Mouse (Mus musculus) small intestine, adult 2 months (tissue): ENCODE measurements around the gene Thap3. TPM values are rescaled to one million over a fixed set of nuclear protein-coding genes. Genes with fewer than 3 reads are reported as not detected.

Experiments used
- H3K27ac ChIP-seq: fragments of 200-500 bp; 2 replicates; pipeline ENCODE4 v1.5.1; 2012; ENCODE audit warnings: low read depth, low read length, control low read depth, inconsistent platforms; ENCODE audit not compliant: insufficient read depth
- H3K27me3 ChIP-seq: fragments of 200-500 bp; 2 replicates; pipeline ENCODE4 v1.6.1; 2012; ENCODE audit warnings: mild to moderate bottlenecking, moderate library complexity, low read length, inconsistent platforms; ENCODE audit not compliant: control insufficient read depth, insufficient read depth
- H3K36me3 ChIP-seq: fragments of 200-500 bp; 2 replicates; pipeline ENCODE4 v1.6.1; 2012; ENCODE audit warnings: mild to moderate bottlenecking, low read length, control low read depth, inconsistent platforms; ENCODE audit not compliant: control insufficient read depth, insufficient read depth
- H3K4me1 ChIP-seq: fragments of 200-500 bp; 2 replicates; pipeline ENCODE4 v1.6.1; 2012; ENCODE audit warnings: low read length, inconsistent platforms, mixed read lengths; ENCODE audit not compliant: control insufficient read depth, insufficient read depth, insufficient read length
- H3K4me3 ChIP-seq: fragments of 200-500 bp; 2 replicates; pipeline ENCODE4 v1.5.1; 2012; ENCODE audit warnings: low read depth, mild to moderate bottlenecking, control low read depth, inconsistent platforms, low read length, moderate library complexity
- CTCF ChIP-seq: fragments of 200-500 bp; IDR thresholded peaks from 2 replicates; pipeline ENCODE4 v1.5.1; 2012; ENCODE audit warnings: low read depth, mild to moderate bottlenecking, control low read depth, inconsistent platforms, low read length, moderate library complexity, mixed read lengths; ENCODE audit not compliant: insufficient replicate concordance, insufficient read length; ENCODE audit errors: extremely low read depth
- POLR2A ChIP-seq: fragments of 200-500 bp; IDR thresholded peaks from 2 replicates; pipeline ENCODE4 v1.6.1; 2012; ENCODE audit warnings: low read depth, mild to moderate bottlenecking, control low read depth, inconsistent platforms, low read length, moderate library complexity
- WGBS: fragments of 180-500 bp; shearing (Covaris S2); methylation state at CpG from one replicate; pipeline ENCODE4 v1.1.7; 2018; 5-methylcytosine and 5-hydroxymethylcytosine counted together
- polyA plus RNA-seq: library from polyadenylated mRNA; depleted of rRNA; stranded (reverse); fragments of >200 nt; gene quantifications from 2 replicates; pipeline ENCODE4 v1.2.3, GENCODE M21; 2012

The Thap3 gene
- polyA plus RNA-seq, 1 experiment, result 24.2 TPM

DNA sequence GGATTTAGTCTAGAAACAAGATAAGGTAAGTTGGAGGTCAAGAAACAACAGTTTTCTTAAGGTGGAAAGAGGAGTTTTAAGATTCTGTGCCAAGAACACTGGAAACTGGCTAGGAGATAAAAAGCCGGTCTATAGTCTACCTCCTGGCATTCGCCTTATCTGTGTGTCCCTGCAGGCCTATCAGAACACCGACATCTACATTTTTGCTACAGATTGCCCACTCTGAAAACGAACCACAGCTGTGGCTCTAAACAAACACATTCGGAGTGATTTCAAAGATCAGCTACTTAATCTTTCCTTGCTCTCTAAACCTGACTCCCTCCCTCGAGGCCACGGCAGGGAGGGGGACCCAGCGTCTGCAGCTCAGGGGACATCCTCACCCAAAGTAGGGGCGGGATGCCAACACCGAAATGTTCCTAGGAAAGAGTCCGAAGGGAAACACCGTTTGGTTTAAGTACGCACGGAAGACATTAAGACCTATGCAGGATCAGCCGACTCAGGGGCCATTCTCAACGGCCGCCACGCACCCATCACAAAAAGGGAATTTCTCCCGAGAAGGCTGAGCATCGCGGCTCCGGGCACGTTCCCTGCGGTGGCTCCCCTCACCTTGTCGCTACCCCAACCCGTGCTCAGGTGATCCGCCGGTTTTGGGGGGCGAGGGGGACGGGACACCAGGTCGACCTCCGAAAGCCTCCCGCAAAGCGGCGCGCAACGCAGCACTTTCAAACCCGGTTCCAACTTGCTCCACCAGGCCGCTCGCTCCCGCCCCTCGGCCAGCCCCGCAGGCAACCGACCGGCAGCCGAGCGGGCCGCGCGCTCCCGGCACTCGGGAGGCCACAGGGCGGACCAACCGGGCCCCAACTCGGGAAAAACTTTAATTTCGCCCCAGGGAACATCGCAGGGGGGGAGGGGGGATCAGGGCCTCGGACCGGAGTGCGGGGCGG, 5.7 kb upstream of the Thap3 start:
- TF ChIP-seq CTCF, result no peak
- TF ChIP-seq POLR2A, result no peak
- WGBS, result 3% methylated on average over 61 of the region's 61 CpGs
- Histone ChIP-seq H3K27ac (no peak overlapping the region), H3K36me3 (peaks cover 15% of the 10 kb centered on the region), H3K27me3 (no peaks in the 10 kb centered on the region), H3K4me3 (peak overlapping the region; percentile 99), H3K4me1 (peaks cover 4% of the 10 kb centered on the region)

DNA sequence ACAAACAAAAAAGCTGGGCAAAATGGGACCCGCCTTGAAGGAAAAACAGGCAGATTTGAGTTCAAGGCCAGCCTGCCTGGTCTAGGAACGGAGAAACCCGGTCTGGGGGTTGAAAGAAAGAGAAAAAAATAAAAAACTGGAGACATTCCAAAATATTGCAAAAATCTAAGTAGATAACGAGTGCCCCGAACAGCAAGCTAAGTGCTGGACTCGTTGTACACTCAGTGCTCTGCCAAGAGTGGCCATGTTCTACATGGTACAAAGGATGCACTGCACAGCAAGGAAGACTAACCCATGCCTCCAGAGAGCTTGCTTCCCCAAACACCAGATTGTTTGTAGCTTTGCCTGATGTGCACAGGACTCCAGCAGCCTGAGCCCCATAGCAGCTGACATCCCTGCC, 4.2 kb upstream of the Thap3 start:
- peaks cover 10% of the 10 kb centered on the region for H3K4me1 ChIP-seq
- WGBS, result 73% methylated on average over 6 of the region's 6 CpGs
- no peak for TF ChIP-seq CTCF
- no peak overlapping the region for H3K4me3 ChIP-seq
- peaks cover 15% of the 10 kb centered on the region for H3K36me3 ChIP-seq
- no peak overlapping the region for H3K27ac ChIP-seq
- no peaks in the 10 kb centered on the region for H3K27me3 ChIP-seq

DNA sequence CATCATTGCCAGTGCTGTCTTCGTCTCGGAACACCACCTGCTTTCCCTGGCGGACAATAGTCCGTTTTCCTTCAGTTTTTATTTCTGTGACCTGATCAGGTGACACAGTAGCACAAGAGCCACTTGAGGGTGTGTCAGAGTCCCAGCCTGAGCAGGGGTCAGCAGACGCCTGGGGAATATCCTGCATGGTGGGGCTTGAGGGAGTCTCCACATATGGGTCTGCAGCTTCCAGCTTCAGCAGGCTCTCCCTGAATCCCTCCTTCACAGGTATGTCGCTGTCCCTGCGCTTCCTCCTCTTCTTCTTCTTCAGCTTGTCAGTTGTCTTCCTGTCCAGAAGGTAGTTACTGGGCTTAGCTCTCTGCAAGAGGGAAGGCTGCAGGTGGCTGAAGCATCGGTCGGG, 3.3 kb upstream of the Thap3 start:
- H3K27me3 ChIP-seq, result no peaks in the 10 kb centered on the region
- H3K27ac ChIP-seq, result no peak overlapping the region
- H3K36me3 ChIP-seq, result peaks cover 15% of the 10 kb centered on the region
- peaks cover 13% of the 10 kb centered on the region for H3K4me1 ChIP-seq
- no peak for TF ChIP-seq CTCF
- no peak for TF ChIP-seq POLR2A
- 92% methylated on average over 9 of the region's 9 CpGs for WGBS
- H3K4me3 ChIP-seq, result no peak overlapping the region

DNA sequence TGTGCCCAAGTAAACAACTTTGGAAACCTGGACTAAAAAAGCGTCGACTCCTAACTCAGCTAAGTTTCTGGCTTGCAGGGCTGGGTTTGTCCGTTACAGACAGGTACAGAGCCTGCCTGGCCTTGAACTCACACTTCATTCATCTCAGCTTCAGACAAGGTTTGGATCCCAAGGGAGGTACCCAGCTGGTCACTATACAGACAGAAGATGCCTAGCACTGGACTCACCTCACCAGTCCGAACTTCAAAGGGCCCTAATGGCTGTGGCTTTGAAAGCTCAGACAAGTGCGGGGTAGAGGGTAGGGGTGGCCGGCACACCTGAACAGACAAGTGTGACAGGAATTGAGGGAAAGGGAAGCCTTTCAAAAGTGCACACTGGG, 302 bp upstream of the Thap3 start:
- no peak for TF ChIP-seq POLR2A
- TF ChIP-seq CTCF, result no peak
- H3K36me3 ChIP-seq, result peaks cover 15% of the 10 kb centered on the region
- no peaks in the 10 kb centered on the region for H3K27me3 ChIP-seq
- no peak overlapping the region for H3K27ac ChIP-seq
- peaks cover 16% of the 10 kb centered on the region for H3K4me1 ChIP-seq
- H3K4me3 ChIP-seq, result peak overlapping the region; percentile 82
- WGBS, result 43% methylated on average over 6 of the region's 6 CpGs

DNA sequence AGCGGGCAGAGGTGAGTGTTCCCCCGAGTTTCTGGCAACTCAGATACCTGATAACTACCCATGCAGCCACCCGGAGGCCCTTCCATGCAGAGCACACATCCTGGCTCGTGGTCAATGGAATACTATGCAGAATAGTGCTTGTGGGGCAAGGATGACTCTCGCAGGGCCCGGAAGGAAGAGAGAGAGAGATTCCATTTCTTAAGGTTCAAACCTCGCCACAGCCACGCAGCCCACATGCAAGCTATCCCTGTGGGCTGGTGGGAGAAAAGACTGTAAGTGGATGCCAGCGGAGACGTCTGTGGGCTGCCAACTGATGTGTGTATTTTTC, 819 bp downstream of the Thap3 start:
- Histone ChIP-seq H3K27ac (no peak overlapping the region), H3K4me1 (peaks cover 16% of the 10 kb centered on the region), H3K27me3 (no peaks in the 10 kb centered on the region), H3K4me3 (peak overlapping the region; percentile 82), H3K36me3 (peaks cover 15% of the 10 kb centered on the region)
- TF ChIP-seq POLR2A (no peak), CTCF (no peak)
- WGBS, result 12% methylated on average over 10 of the region's 10 CpGs

DNA sequence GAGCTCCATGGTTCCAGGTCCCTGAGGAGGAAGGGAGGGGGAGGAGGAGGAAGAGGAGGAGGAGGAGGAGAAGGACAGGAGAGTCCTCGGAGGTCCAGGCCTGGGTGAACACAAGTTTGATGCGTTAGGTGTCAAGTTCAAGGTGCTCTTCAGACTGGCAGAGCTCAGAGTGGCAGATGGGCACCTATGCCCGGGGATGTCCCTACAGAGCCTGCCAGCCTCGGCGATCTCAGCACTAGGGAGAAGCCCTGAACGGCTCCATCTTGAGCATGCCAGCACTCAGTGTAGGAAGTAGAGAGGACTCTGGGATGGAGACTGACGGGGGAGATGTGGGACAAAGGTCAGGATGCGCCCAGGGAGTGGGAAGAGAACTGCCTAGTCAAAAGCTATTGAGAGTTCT, 2.1 kb downstream of the Thap3 start:
- peaks cover 16% of the 10 kb centered on the region for H3K4me1 ChIP-seq
- H3K36me3 ChIP-seq, result peaks cover 10% of the 10 kb centered on the region; the same call in 1 of the 2 replicates
- no peaks in the 10 kb centered on the region for H3K27me3 ChIP-seq
- 37% methylated on average over 8 of the region's 8 CpGs for WGBS
- peak overlapping the region; percentile 55 for H3K27ac ChIP-seq
- H3K4me3 ChIP-seq, result peak overlapping the region; percentile 31
- TF ChIP-seq CTCF (no peak), POLR2A (no peak)

DNA sequence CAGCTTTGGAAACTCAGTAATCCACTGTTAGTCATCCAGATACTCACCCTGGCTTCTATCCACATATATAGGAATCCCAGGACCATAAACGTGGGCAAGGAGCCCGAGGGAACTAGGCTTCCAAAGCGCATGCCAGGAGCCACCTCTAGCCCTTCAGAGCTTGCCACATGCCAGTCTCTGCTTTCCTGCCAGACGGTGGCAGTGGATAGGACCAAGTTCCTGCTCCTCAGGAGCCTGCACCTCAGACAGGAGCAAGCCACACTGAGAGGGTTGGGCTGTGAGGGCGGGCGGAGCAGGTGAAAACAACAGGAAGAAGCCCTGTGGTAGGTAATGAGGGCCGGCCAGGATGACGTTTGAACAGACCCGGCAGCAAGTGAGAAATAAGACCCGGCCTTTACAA, 2.9 kb downstream of the Thap3 start:
- peaks cover 16% of the 10 kb centered on the region for H3K4me1 ChIP-seq
- no peak for TF ChIP-seq CTCF
- no peak for TF ChIP-seq POLR2A
- 12% methylated on average over 10 of the region's 10 CpGs for WGBS
- peak overlapping the region; percentile 55; the same call in 1 of the 2 replicates for H3K27ac ChIP-seq
- no peaks in the 10 kb centered on the region for H3K27me3 ChIP-seq
- H3K4me3 ChIP-seq, result peak overlapping the region; percentile 31
- peaks cover 5% of the 10 kb centered on the region; the same call in 1 of the 2 replicates for H3K36me3 ChIP-seq
